Mouse (Mus musculus) liver, embryonic 12.5 days (tissue): ENCODE measurements around the gene Krtap5-1. TPM values are rescaled to one million over a fixed set of nuclear protein-coding genes. Genes with fewer than 3 reads are reported as not detected.

ENCODE experiments used
- polyA plus RNA-seq: library from polyadenylated mRNA; unstranded; fragments of >200 nt; fragmentation: Nextera tagmentation; extraction: Ambion mirVana; gene quantifications from 2 replicates; pipeline ENCODE4 v1.2.1, GENCODE M21; 2016

Krtap5-1 gene
- polyA plus RNA-seq, 1 experiment from 2014 or later, result not detected

Other genes starting within 250 kb of the Krtap5-1 start
- gene Mob2, start 236.1 kb downstream of the Krtap5-1 start, polyA plus RNA-seq, result 62.9 and 64.6 TPM in 2 replicates
- gene Dusp8, start 201.3 kb downstream of the Krtap5-1 start, polyA plus RNA-seq, result 7.4 and 7.5 TPM in 2 replicates
- not detected in 2 replicates for gene Gm45618, start 176.4 kb downstream of the Krtap5-1 start, polyA plus RNA-seq
- not detected in 2 replicates for gene Gm39115, start 161.1 kb downstream of the Krtap5-1 start, polyA plus RNA-seq
- gene Gm45337, start 152.5 kb downstream of the Krtap5-1 start, polyA plus RNA-seq, result not detected in 2 replicates
- gene Gm29735, start 140.0 kb downstream of the Krtap5-1 start, polyA plus RNA-seq, result not detected in 2 replicates
- gene Gm4553, start 131.4 kb downstream of the Krtap5-1 start, polyA plus RNA-seq, result not detected in 2 replicates
- gene Krtap5-2, start 121.1 kb downstream of the Krtap5-1 start, polyA plus RNA-seq, result not detected in 2 replicates
- not detected in 2 replicates for gene Gm10153, start 106.7 kb downstream of the Krtap5-1 start, polyA plus RNA-seq
- not detected in 2 replicates for gene Krtap5-3, start 95.8 kb downstream of the Krtap5-1 start, polyA plus RNA-seq
- not detected in 2 replicates for gene Gm7579, start 85.3 kb downstream of the Krtap5-1 start, polyA plus RNA-seq
- not detected in 2 replicates for gene Krtap5-5, start 67.1 kb downstream of the Krtap5-1 start, polyA plus RNA-seq
- gene Gm40460, start 56.0 kb downstream of the Krtap5-1 start, polyA plus RNA-seq, result not detected in 2 replicates
- gene Gm2431, start 38.8 kb downstream of the Krtap5-1 start, polyA plus RNA-seq, result not detected in 2 replicates
- gene Gm4559, start 22.8 kb downstream of the Krtap5-1 start, polyA plus RNA-seq, result not detected in 2 replicates
- gene Krtap5-4, start 6.4 kb upstream of the Krtap5-1 start, polyA plus RNA-seq, result not detected in 2 replicates
- 1.5 and 2.5 TPM in 2 replicates for gene Ifitm10, start 76.6 kb upstream of the Krtap5-1 start, polyA plus RNA-seq
- gene Gm49369, start 85.5 kb upstream of the Krtap5-1 start, polyA plus RNA-seq, result 1.4 TPM in 1 of 2 replicates, not detected in the other
- gene Ctsd, start 90.9 kb upstream of the Krtap5-1 start, polyA plus RNA-seq, result 289 and 295 TPM in 2 replicates
- gene Syt8, start 137.7 kb upstream of the Krtap5-1 start, polyA plus RNA-seq, result not detected in 2 replicates
- gene Tnni2, start 144.7 kb upstream of the Krtap5-1 start, polyA plus RNA-seq, result 1.8 and 2.4 TPM in 2 replicates
- gene Lsp1, start 163.7 kb upstream of the Krtap5-1 start, polyA plus RNA-seq, result 16.7 and 17.0 TPM in 2 replicates
- gene Tnnt3, start 201.7 kb upstream of the Krtap5-1 start, polyA plus RNA-seq, result 0.51 TPM in 1 of 2 replicates, not detected in the other
- 10.4 and 14.4 TPM in 2 replicates for gene Mrpl23, start 235.6 kb upstream of the Krtap5-1 start, polyA plus RNA-seq